Mouse (Mus musculus) granulocyte monocyte progenitor cell, adult 5-6 weeks (primary cell): ENCODE results near the gene Ptf1a. TPM values are rescaled to one million over a fixed set of nuclear protein-coding genes. Genes with fewer than 3 reads are reported as not detected.

Experiments
- ATAC-seq: replicated peaks from 2 replicates; pipeline ENCODE4 v1.8.0; 2016; ENCODE audit warnings: mild to moderate bottlenecking, moderate TSS enrichment, inconsistent platforms; ENCODE audit not compliant: poor library complexity, severe bottlenecking
- total RNA-seq, 2 experiments: library from RNA; stranded (forward) in 1 of 2; stranded (reverse) in 1 of 2; fragments of 200-712, 200-1000 nt in 1 of 2; fragments of >200 nt in 1 of 2; fragmentation: Nextera tagmentation in 1 of 2; gene quantifications; 2 replicates each; pipeline ENCODE4 v1.2.3; 2014 to 2017

Ptf1a gene
- total RNA-seq, 2 experiments from 2014 or later = not detected

GRCm38 (mm10) chr2:19449308-19449707, 3.8 kb downstream of the Ptf1a start:
- no peak for ATAC-seq

- ATAC-seq = no peak
Measured at GRCm38 (mm10) chr2:19452531-19453055, 7.1 kb downstream of the Ptf1a start.

- ATAC-seq = no peak
Measured at GRCm38 (mm10) chr2:19455228-19455627, 9.8 kb downstream of the Ptf1a start.

- ATAC-seq = no peak
Measured at GRCm38 (mm10) chr2:19455857-19456482, 10.5 kb downstream of the Ptf1a start.

GRCm38 (mm10) chr2:19458785-19459184, 13.3 kb downstream of the Ptf1a start:
- no peak for ATAC-seq

- ATAC-seq = no peak
Measured at GRCm38 (mm10) chr2:19461940-19462339, 16.5 kb downstream of the Ptf1a start.

- ATAC-seq = no peak
Measured at GRCm38 (mm10) chr2:19490262-19490661, 44.8 kb downstream of the Ptf1a start.

Other genes starting within 250 kb of the Ptf1a start
- not detected in 2 replicates for gene Armc3, start 246.4 kb upstream of the Ptf1a start, total RNA-seq (2014; fragmentation: Nextera tagmentation)
- gene Armc3, start 246.4 kb upstream of the Ptf1a start, total RNA-seq (2017) = 0.05 and 1.2 TPM in 2 replicates
- 16.0 and 26.1 TPM in 2 replicates for gene Msrb2, start 74.2 kb upstream of the Ptf1a start, total RNA-seq (2014; fragmentation: Nextera tagmentation)
- gene Msrb2, start 74.2 kb upstream of the Ptf1a start, total RNA-seq (2017) = 12.0 and 14.6 TPM in 2 replicates
- not detected in 2 replicates for gene 4921504E06Rik, start 108.3 kb downstream of the Ptf1a start, total RNA-seq (2014; fragmentation: Nextera tagmentation)
- not detected in 2 replicates for gene 4921504E06Rik, start 108.3 kb downstream of the Ptf1a start, total RNA-seq (2017)
- gene Otud1, start 212.1 kb downstream of the Ptf1a start, total RNA-seq (2014; fragmentation: Nextera tagmentation) = 3.0 and 3.7 TPM in 2 replicates
- gene Otud1, start 212.1 kb downstream of the Ptf1a start, total RNA-seq (2017) = 5.6 and 7.0 TPM in 2 replicates